Mouse (Mus musculus) ES-E14 (cell line): ENCODE data around the gene Hipk2. TPM values are rescaled to one million over a fixed set of nuclear protein-coding genes. Genes with fewer than 3 reads are reported as not detected.

Experiments used
- DNase-seq: peaks from one replicate; pipeline ENCODE4 v3.0.0-alpha.2; 2013; ENCODE audit warnings: low read depth, low spot score
- H3K27ac ChIP-seq: 2 replicates; pipeline ENCODE4 v1.5.1; 2012; ENCODE audit warnings: low read depth, mild to moderate bottlenecking, low read length, moderate library complexity, mixed read lengths; ENCODE audit not compliant: poor library complexity, insufficient read depth, severe bottlenecking
- H3K36me3 ChIP-seq: 2 replicates; pipeline ENCODE4 v1.6.1; 2012; ENCODE audit warnings: mild to moderate bottlenecking, low read length, moderate library complexity, mixed read lengths; ENCODE audit not compliant: control insufficient read depth, poor library complexity, insufficient read depth, severe bottlenecking
- H3K4me1 ChIP-seq, 2 experiments: fragments of 150-350 bp in 1 of 2; sonication (generic) in 1 of 2; 2 replicates each; pipeline ENCODE4 v1.6.1; 2012; ENCODE audit warnings: low read length in 2 of 2, mild to moderate bottlenecking in 1 of 2, mixed read lengths in 1 of 2; ENCODE audit not compliant: control insufficient read depth in 2 of 2, insufficient read depth in 2 of 2, poor library complexity in 1 of 2
- H3K4me3 ChIP-seq, 2 experiments: fragments of 150-350 bp in 1 of 2; sonication (generic) in 1 of 2; 2 replicates each; pipeline ENCODE4 v1.5.1; 2012; ENCODE audit warnings: low read length in 2 of 2, low read depth in 1 of 2, mild to moderate bottlenecking in 1 of 2, mixed read lengths in 1 of 2; ENCODE audit not compliant: insufficient read depth in 1 of 2, poor library complexity in 1 of 2, severe bottlenecking in 1 of 2
- H3K9ac ChIP-seq: 2 replicates; pipeline ENCODE4 v1.6.1; 2012; ENCODE audit warnings: low read depth, mild to moderate bottlenecking, low read length, mixed read lengths; ENCODE audit not compliant: poor library complexity, insufficient read depth, severe bottlenecking
- H3K9me3 ChIP-seq: fragments of 150-350 bp; sonication (generic); 2 replicates; pipeline ENCODE4 v1.6.1; 2012; ENCODE audit warnings: low read depth, mild to moderate bottlenecking, low read length; ENCODE audit not compliant: control insufficient read depth, insufficient read depth
- CHD2 ChIP-seq: IDR thresholded peaks from 2 replicates; pipeline ENCODE4 v1.6.1; 2014; ENCODE audit warnings: mild to moderate bottlenecking, low read depth, low read length, inconsistent platforms
- HCFC1 ChIP-seq: IDR thresholded peaks from 2 replicates; pipeline ENCODE4 v1.6.1; 2012; ENCODE audit warnings: low read length, inconsistent platforms, borderline replicate concordance; ENCODE audit not compliant: insufficient read depth
- MAFK ChIP-seq: IDR thresholded peaks from 2 replicates; pipeline ENCODE4 v1.6.1; 2014; ENCODE audit warnings: mild to moderate bottlenecking, low read depth, low read length, inconsistent platforms; ENCODE audit not compliant: insufficient read depth
- ZC3H11A ChIP-seq: IDR thresholded peaks from 2 replicates; pipeline ENCODE4 v1.6.1; 2012; ENCODE audit warnings: low read depth, mild to moderate bottlenecking, inconsistent platforms, low read length, borderline replicate concordance
- ZNF384 ChIP-seq: IDR thresholded peaks from 2 replicates; pipeline ENCODE4 v1.6.1; 2012; ENCODE audit warnings: low read depth, low read length, inconsistent platforms
- in situ Hi-C, 2 experiments: fragments of 600-800 bp; cut with MboI; formaldehyde crosslinking; loops; one replicate each; pipeline ENCODE4 v1.15.1; 2025; ENCODE audit warnings: low sequenced_read_pairs in 2 of 2, inconsistent platforms in 1 of 2; ENCODE audit not compliant: unreplicated experiment in 2 of 2
- total RNA-seq: library from RNA; depleted of rRNA; stranded (reverse); fragments of 300-350 nt; gene quantifications from 2 replicates; pipeline ENCODE4 v1.2.3, GENCODE M21; 2012

Hipk2 gene
- total RNA-seq, 1 experiment = 7.0 TPM

DNA sequence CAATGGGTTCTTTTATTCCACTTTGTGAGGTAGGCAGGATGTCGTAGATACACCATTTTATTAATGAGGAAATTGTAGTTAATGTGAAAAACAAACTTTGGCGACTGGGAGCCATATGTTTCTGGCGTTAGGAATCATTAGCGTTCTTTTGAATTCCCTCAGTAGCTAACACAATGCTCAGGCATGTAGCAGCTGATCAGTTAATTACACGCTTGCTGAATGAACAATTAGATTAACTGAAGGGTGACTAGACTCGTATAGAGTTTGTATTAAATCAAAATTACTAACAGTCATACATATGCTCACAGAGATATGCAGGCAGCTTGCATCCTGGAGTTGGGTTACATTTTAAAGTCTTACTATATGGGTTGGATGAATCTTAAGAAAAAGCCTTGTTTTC, 156.7 kb downstream of the Hipk2 start:
- no peak overlapping the region for H3K4me3 ChIP-seq
- no peak overlapping the region for H3K9ac ChIP-seq
- H3K36me3 ChIP-seq = peaks cover 6% of the 10 kb centered on the region; the same call in 1 of the 2 replicates
- no peak for TF ChIP-seq ZC3H11A
- DNase-seq = no peak
- in situ Hi-C loops = no loop called here
- no peaks in the 10 kb centered on the region for H3K4me1 ChIP-seq
- H3K9me3 ChIP-seq = no peaks in the 10 kb centered on the region
- H3K27ac ChIP-seq = no peak overlapping the region

DNA sequence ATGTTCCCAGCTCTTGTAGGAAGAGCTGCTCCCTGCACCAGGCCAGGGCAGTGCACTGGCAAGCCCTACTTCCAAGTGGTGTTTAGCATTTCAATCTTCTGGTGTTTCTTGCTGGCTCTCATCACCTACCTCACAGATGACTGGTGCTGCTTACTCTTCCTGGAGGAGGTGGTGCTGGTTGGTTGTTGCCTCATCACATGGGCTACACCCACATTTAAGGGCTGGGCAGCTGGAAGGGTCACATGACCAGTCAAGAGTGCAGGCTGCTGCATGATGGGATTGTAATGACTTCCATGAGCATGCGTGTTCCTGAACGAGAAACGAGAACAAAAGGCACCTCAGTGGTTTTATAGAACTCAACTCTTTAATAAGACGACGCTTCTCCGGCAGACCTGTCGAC, 157.3 kb downstream of the Hipk2 start:
- DNase-seq = no peak
- in situ Hi-C loops = no loop called here
- Histone ChIP-seq H3K27ac (no peak overlapping the region), H3K4me3 (no peak overlapping the region), H3K9me3 (no peaks in the 10 kb centered on the region), H3K9ac (no peak overlapping the region), H3K36me3 (peaks cover 6% of the 10 kb centered on the region; the same call in 1 of the 2 replicates), H3K4me1 (no peaks in the 10 kb centered on the region)
- TF ChIP-seq ZNF384 (no peak), HCFC1 (no peak), ZC3H11A (no peak)

DNA sequence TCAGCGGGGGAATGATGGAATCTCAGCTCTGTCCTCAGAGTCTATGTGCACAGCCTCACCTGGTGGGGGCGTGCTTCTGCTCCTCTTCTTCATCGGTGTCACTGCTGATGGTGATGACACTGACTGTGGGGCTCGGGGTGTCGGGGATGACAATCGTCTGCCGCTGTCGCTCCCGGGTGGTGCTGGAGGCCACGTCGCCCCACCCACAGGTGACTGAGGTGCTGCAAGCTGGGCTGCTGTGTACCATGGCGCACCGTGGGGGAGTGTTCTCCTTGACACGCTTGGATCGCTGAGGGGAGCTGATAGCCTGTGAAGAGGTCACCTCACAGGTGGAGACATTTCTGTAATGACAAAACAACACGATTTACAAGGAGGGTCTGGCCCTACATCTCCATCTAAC, 160.1 kb downstream of the Hipk2 start:
- Histone ChIP-seq H3K4me1 (no peaks in the 10 kb centered on the region), H3K9ac (no peak overlapping the region), H3K36me3 (peaks cover 6% of the 10 kb centered on the region; the same call in 1 of the 2 replicates)

DNA sequence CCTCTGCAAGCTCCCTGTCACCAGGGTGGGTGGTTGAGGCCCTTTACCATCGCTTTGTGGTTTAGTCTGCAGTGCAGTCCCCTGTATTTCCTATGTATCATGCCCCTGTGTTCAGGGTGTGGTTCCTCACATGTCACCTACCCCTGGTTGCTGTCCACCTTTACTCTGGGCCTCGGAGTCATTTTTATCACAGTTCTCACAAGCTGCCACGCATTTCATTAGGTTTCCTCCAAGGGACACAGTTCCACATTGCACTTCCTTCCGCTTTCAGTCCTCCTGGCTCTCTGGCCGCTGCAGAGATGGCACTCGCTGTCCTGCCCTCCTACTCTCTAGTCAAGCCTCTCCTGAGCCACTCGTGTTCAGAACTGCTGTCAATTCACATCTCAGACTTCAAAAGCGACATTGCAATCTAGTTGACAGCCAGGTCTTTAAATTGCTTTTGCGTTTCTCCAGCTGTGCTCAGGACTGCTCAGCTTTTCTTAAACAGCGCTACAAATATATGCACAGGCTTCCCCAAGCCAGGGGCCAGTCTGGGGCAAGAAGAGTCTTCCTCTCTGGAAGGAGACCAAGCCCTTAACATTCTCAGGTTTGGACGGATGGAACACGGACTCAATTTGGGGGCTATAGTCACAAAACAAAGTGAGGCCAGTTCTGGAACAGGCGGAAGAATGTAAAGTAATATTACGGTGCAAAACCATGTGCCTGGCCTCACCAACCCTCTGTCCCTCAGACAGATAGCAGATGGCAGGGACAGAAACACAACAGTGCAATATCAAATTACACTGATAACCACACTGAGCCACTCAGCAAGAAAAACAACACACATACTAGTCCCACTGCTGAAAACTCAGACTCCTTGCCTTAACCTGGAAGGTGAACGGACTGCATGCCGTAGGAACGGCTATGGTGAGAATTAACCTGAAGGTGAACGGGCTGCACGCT, 161.7 kb downstream of the Hipk2 start:
- Histone ChIP-seq H3K9me3 (no peaks in the 10 kb centered on the region), H3K27ac (no peak overlapping the region), H3K4me1 (no peaks in the 10 kb centered on the region), H3K9ac (no peak overlapping the region), H3K4me3 (no peak overlapping the region), H3K36me3 (peaks cover 6% of the 10 kb centered on the region; the same call in 1 of the 2 replicates)
- no peak for TF ChIP-seq HCFC1
- no peak for TF ChIP-seq MAFK
- no peak for TF ChIP-seq ZNF384
- TF ChIP-seq ZC3H11A = no peak
- no peak for TF ChIP-seq CHD2
- DNase-seq = no peak
- in situ Hi-C loops = no loop called here

More for the DNA sequence above, 160.1 kb downstream of the Hipk2 start:
- Histone ChIP-seq H3K27ac (no peak overlapping the region), H3K4me3 (no peak overlapping the region), H3K9me3 (no peaks in the 10 kb centered on the region)
- in situ Hi-C loops = no loop called here
- no peak for TF ChIP-seq HCFC1
- no peak for TF ChIP-seq CHD2
- TF ChIP-seq ZC3H11A = no peak
- TF ChIP-seq MAFK = no peak
- TF ChIP-seq ZNF384 = no peak
- DNase-seq = no peak
